Mouse (Mus musculus) urinary bladder, adult 2 months (tissue): ENCODE results near the gene Zfp597. TPM values are rescaled to one million over a fixed set of nuclear protein-coding genes. Genes with fewer than 3 reads are reported as not detected.

Experiments
- DNase-seq: peaks from one replicate; pipeline ENCODE4 v3.0.0; 2022; ENCODE audit warnings: low spot score
- polyA plus RNA-seq: library from polyadenylated mRNA; depleted of rRNA; stranded (reverse); fragments of >200 nt; gene quantifications from 2 replicates; pipeline ENCODE4 v1.2.3, GENCODE M21; 2012; rRNA removed

Zfp597 gene
- polyA plus RNA-seq, result 7.3 and 7.8 TPM in 2 replicates

DNA sequence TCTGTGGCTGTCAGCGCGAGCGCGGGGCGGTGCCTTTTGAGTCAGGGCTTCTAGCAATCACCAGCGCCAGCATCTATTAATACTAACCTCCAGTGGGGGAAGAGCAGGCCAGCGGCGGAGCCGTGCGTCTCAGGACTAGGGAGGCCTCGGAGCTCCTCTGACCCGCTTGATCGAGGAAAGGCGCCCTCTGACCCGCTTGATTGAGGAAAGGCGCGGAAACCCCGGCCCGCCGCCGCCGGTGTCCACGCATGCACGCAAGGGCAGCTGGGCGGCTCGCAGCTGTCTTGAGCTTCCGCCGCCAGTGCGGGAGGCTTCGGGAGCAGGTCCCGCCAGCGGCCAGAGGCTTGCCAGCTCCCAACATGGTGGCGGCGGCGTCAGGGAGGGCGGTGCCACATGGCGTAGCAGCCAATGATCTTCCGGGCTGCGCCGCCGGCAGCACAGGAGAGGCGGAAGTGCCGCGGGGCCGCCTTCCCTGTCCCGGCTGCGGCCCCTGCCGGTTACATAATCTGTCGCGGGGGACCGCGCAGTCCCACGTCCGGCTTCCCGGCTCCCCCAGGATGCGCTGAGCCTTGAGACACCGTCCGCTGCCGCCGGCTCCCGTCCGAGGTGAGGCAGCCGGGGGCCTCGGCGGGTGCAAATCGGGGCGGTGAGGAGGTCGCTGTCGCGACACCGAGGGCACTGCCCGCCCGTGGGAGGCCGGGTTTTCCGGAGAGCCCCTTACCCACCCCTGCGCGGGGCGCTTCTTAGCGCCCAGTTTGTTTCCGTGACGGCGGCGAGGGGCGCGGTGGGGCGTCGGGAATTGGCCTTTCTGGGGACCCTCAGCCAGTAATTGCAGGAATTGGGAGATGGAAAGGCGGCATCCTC lies at the start of gene Zfp597, which contains the start of gene Gm20695:
Zfp597 (minus strand) TSS at position 361 of the 864 bp plus-strand sequence.
Gm20695 (plus strand) TSS at position 448 of the 864 bp plus-strand sequence.
- peak; percentile 94 for DNase-seq

DNA sequence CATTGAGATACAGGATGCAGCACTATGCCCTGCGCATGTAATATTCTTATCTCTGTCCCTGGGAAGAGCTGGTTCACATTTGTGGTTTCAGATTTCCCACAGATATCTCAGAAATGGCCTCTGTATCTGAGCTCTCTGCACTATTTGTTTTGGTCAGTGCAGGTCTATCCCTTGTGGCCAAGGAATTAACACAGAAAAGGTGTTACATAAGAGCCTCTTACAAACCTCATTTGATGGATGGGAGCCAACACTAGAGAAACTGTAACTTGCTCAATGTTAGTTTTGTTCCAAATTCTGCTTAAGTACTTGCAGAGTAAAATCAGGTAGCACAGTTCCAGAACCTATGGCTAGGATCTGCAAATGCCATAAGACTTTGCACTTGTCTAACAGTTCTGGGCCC lies 49.7 kb upstream of the Zfp597 start:
- DNase-seq, result no peak

DNA sequence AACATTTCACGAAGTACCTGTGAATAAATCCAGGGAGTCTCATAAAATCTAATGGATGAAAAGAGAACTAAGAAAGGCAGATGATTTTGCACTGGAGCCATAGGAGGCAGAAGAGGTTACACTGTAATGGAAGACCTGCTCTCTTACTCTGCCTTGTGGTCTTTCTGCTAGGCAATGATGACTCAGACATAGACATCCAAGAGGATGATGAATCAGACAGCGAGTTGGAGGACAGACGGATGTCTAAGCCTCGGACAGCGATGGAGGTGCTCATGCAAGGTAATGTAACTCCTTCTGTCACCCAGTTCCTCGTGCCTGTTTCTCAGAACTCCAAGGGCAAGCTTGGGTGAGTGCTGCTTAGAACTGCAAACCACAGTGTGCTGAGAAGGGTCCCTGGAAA lies 49.2 kb upstream of the Zfp597 start:
- no peak for DNase-seq

DNA sequence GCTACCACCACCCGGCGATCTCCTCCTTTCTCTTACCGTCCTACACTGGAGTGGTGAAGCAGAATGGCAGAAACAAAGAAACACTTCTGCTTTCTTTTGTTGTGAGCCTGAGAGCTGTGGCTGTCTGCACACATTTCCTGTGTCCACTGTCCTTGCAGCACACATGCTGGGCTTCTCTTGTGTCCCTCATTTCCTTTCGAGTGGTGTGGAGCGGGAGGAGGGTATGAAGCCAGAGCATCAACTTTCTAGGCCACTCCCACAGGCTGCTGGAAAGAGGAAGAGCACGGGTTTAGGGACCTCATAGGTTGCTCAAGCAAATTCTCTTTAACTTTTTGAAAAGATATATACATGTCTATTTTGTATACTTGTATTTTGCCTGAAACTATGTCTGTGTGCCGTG lies 44.8 kb upstream of the Zfp597 start:
- no peak for DNase-seq

DNA sequence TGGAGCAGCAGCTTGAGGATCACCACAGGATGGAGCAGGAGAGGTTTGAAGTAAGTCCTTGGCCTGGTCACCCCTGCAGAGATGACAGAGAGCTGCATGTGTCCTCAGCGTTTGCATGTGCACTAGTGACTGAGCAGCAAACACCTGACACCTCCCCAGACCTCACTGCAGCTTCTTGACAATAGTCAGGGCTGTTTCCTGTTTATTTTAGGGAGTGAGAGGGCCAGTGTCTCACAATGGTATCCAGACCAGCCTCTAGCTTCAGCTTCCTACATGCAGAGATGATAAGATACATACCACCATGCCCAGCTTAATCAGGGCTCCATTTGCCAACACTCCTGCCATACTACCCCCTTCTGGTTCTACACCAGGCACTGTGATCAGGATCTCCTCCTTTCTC lies 44.2 kb upstream of the Zfp597 start:
- DNase-seq, result no peak

DNA sequence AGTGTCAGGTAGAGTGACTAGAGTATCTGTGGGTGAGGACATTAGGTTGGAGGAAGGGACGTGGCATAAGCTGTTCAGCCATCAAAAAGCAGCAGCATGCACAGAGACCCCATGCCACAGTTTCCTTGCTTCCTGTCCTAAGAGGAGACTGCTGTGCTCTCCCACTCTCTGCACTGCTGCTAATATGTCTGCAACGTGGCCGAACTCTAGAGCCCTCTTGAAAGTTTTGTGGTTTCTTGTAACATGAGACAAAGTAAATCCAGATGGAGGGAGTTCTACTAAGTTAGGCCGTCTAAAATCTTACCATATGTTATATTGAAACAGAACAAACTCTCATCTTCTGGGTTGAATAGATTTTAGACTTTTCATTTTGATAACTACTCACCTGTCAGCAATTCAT lies 39.6 kb upstream of the Zfp597 start:
- DNase-seq, result no peak

DNA sequence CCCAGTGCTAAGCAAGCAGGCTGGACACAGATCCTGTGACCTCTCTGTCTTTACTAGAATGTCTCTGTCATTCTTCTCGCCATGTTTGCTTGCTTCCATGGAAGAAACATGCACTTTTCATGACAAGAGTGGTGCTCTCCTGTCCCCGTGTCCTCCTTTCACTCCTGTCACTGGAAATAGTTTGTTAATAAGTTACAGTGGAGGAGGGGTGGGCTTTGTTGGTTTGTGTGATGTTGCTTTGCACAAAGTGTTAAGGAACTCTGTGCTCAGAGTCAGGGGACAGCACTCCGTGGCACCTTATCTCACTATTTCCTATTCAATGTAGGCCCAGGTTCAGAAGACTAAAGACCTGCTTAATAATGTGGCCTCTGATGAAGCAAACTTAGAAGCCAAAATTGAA lies 39.2 kb upstream of the Zfp597 start:
- no peak for DNase-seq

DNA sequence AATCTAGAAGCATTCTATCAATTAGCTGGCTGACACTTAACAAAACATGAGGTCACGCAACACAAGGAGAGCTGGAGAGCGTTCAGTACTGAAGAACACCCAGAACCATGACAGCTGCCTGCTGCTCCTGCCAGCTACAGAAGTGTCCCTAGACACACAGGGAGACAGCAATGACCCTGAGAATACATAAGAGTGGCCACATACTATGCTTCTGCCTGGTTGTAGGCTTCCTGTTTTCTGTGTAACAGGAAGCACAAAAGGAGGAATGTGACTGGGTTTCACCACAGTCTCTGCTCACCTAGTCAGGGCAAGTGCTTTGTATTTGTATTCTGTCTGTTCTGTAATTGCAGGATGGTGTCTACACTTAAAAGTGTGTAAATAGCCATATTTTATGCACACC lies 36.4 kb upstream of the Zfp597 start:
- no peak for DNase-seq

DNA sequence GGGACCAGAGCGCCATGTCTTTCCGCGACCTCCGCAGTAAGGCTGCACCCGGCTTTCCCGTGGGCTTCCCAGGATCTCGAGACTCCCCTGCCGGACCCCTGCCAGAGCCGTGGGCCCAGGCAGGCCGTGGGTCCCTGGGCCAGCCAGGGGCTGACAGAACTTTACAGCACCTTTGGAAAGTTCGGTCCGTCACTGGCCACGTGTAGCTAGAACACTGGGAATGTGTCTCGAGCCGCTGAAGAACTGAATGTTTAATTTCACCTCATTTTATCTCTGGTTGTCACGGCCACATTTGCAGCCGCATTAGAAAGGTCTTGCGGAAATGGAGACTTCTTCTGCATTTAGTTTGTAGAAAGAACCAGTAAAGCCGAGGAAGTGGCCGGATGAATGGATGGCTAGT lies 24.8 kb upstream of the Zfp597 start:
- DNase-seq, result no peak

DNA sequence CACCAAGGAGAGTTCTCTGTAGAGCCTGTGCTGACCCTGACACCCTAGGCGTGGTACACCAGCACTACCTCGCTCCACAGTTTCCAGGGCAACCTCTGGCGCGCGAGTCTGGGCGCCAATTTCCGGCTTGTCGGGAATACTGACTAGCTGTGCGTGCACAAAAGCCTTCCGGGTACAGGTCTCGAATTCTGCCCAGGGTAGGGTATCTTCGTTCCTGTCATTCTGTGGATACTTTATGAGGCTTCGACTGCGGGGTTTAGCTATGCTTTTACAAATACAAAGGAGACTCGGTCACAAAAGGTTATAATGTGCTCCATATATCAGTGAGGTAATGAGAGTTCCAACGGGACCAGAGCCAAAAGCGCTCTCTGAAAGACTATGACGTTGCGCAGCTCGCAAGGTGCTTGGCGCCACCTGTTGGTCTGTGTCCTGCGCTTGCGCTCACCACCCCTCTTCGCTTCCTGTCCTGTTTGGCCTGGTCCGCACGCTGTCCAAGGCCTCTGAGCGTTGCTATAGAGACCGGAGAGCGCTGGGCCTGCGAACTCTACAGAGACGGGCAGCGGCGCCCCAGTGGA lies 24.3 kb upstream of the Zfp597 start, which contains the start of the genes 1700037C18Rik and Cluap1:
1700037C18Rik (minus strand) TSS at position 153 of the 575 bp plus-strand sequence.
Cluap1 (plus strand) TSS at position 265 of the 575 bp plus-strand sequence.
- peak; percentile 79 for DNase-seq

DNA sequence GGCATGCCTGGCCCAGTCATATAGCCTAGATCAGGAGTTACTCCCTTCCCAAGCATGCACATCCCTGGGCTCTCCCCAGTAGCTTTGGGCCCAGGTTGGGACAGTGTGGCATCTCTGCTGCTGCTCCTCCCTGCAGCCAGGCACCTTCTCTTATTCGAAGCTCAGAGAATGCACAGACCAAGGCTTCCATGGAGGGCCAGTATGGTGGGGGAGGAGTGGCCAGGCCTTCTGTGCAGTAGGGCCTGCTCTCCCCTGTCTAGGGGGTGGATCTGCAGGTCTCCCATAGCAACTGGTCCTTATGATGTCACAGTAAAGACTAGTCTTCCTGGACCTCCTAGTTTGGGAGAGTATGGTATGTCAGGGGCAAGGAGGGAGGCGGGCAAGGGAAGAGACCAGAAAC lies 23.1 kb upstream of the Zfp597 start:
- no peak for DNase-seq

DNA sequence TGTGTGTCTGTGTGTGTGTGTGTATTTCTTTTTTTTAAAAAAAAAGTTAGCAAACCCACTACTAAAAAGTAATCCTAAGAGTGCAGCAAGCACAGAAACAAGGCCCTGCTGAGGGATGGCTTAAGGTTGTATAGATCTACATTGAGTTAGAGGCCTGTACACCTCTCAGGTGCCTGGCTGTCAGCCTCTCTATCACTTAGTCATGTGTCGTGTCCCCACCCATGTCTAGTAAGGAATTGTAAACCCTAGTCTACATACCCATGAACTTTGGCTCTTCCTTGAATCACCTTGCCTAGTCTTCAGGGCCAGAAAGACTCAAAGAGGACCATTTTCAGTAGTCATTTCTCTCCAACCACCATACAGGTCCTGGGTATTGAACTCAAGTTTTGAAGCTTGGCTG lies 12.2 kb upstream of the Zfp597 start:
- no peak for DNase-seq

DNA sequence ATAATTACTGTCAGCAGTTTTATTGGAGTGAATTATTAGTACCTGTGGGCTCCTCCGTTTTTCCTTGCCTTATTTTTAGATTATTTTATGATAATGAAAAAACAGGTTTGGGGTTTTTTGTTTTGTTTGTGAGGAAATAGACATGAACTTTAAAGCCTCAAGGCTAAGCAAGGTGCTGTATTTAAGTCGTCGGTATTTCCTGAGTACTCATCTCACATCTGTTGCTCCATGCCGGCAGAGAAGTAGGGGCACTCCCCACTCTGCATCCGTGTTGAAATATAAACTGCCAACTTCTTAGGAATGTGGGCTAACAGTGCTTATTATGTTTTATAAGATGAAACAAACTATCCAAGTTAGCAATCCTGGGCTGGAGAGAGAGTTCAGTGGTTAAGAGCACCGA lies 11.7 kb upstream of the Zfp597 start:
- no peak for DNase-seq

DNA sequence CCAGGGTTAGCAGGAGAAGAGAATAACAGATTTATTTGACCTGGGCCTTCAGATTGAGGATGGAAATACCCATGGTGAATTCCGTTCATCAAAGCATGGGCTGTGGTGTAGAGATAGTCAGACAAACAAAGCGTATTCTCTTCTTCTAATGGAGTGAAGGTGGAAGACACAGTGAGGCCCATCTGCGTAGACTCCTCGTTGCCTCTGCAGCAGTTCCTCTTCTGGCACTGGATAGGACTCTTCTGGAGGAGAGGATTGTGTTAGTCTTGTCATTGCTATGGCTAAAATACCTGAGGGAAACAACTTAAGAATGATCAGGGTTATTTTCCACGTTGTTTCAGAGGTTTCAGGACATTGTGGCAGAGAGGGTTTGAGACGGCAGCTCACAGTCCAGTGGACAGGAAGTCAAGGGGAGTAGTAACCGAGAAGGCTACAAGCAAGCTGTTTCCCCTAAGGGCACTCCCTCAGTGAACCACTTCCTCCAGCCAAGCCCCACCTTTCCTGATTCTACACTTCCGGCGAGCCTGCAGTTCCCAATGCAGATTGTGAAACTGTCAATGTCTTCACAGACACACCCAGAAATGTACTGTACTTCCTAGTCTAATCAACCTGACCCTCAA lies 10.9 kb upstream of the Zfp597 start:
- no peak for DNase-seq

DNA sequence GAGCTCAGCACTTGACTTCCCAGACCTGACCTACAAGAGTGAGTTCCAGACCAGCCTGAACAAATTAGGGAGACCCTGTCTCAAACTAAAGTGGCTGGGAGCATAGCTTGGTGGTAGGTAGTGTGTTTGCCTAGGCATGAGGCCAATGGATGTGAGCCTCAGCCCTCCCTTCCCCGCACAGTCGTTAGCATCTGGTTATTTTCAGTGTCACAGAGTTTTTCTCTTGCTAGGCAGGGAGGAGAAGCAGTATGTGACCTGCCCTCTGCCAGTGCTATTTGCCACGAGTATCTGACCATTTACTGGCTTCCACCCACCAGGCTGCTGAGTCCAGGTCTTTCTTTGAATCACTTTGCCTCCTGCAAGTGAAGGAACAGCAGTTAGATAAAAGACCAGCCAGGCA lies 9.4 kb upstream of the Zfp597 start:
- DNase-seq, result no peak

DNA sequence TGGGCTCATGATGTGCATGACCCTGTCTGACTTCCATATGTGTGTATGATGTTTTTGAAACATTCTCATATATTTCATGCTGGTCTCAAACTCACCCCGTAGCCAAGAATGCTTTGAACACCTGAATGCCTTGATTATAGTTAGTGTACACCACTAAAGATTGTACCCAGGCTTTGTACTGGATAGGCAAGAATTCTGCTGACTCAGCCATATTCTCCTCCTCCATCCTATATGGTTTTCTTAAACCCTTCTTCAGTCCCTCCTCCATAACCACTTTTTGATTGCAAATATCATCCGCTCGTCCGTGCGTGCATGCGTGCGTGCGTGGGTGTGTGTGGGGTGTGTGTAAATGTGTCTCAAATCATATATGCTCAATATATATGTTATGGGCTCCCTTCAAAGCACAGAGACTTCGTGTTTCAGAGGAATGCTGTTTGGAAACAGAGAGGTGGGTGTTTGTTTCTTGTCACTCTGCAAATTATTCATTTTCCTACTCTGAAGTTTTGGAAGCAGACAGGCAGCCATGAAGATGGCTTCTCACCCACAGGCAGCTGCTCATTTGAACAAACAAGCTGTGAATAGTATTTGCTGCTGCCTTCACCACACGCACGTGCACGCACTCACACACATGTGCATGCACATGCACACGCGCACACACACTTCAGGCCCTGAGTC lies 7.4 kb upstream of the Zfp597 start:
- DNase-seq, result no peak

DNA sequence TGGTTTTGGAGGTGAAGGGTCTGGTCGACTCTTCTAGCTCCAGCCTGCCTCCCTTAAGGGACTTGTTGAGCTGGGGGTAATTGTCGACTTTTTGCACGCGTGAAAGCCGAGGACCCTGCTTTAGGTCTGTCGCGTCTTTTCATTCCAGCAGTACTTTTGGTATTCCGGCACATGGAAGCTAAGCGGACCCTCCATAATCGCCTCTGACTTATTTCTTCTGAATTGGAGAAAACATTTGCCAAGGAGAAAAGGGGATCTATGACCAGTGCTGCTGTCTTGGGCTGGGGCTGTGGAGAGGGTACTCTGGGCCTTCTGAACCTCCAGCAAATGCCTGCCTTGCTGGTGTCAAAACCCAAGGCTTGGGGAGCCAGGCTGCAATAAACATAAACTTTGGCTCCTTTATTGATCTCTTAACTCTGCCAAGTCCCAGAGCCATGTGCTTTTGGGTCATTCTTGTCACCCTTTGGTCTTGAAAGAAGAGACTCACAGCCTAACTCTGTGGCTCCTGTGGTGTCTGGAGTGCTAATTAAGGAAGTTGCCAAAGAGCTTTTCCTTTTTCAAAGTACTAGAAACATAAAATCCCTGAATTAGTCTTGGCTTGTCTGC lies 807 bp upstream of the Zfp597 start:
- no peak for DNase-seq

DNA sequence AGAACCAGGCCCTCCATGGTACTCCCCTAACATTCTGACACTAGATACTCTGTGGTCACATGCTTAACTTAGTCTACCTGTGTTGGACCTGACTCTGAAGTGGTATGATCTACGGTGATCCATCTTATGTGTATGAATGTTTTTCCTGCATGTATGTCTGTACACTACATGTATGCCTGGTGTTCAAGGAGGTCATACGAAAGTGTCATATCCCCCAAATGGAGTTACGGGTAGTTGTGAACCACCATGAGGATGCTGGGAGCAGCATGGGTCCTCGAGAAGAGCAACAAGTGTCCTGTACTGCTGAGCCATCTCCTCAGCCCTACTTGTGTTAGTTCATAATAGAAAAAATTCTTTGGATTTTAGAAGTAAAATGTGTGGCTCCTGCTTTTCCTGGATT lies 8.0 kb downstream of the Zfp597 start:
- DNase-seq, result no peak

DNA sequence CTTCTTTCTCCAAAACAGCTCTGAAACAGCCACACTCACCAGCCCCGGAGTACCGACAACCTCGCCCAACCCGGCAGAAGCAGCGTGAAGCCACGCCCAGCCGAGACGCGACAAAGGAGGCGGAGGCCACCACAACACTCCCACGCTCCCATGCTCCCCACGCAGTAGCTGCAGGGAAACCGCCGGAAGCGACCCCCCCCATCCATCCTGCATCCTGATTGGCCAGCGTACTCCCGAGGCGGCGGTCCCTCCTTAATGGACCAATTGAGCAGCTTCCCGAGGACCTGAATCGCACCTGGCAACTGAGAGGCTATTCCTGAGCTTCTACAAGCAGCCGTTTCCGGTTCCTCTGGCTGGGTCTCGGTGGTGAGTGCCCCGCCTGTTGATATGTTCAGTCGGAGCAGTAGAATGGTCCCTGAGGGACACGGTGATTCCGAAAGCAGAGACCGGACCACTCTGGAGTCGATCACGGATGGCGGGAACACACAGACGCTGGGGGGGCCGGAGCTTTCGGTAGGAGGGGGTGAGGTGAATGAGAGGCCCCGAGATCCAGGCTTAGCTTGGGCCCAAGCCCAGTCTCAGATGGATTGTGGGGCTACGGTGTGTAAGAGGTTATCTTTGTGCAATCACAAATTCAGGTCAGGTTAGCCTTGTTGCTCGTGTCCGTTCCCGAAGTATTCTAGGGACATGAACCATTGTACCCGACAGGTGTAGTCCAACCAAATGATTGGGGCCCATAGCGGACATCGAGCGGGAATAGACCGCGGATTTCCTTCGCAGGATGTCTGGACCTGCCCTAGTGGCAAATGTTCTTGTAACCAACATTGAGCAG lies 11.9 kb downstream of the Zfp597 start, which contains the start of gene Naa60:
Naa60 (plus strand) TSS at position 160 of the 832 bp plus-strand sequence.
- peak; percentile 81 for DNase-seq

DNA sequence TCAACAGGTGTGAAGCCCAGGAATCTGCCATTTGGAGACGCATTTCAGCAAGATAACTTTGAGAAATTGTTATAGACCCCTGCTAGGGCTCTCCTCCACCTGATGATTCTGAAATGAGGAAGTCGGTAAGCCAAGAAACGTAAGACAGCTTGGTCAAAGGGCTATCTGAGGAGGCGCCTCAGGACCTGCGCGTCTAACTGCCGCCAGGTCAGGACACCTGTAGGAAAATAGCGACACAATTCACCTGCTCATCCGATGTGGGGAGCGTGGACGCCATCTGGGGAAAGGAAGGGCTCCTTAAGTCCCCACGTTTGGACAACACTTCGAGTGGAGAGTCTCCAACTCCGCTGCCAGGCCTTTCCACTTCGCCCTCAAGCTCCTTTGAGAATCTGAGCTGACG lies 12.5 kb downstream of the Zfp597 start:
- no peak for DNase-seq

DNA sequence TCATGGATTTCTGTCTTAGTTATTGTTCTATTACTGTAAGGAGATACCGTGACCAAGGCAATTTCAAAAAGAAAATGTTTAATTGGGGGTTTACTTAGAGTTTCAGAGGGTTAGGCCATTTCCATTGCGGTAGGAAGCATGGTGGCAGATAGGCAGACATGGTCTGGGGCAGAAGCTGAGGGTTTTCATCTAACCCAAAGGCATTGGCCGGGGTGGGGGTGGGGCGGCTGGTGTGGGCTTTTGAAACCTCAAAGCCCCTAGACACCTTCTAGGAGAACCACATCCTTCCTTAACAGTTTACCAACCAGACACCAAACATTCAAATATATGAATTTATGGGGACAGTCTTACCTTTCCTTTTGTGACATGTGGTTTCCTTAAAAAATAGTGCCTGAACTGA lies 25.1 kb downstream of the Zfp597 start:
- DNase-seq, result no peak
